Mouse (Mus musculus): Measurements from ENCODE around the gene Wnt2.

GRCm38 (mm10) chr6:17947130-17947831 lies 83.1 kb downstream of the Wnt2 start:
- TF ChIP-seq CTCF (IDR thresholded peaks at IDR 0.05; ENCODE audit: low read depth) (no peak), EP300 (IDR thresholded peaks at IDR 0.05; ENCODE audit: low read depth) (no peak)
